Mouse (Mus musculus) midbrain, postnatal 0 days (tissue): ENCODE measurements around the gene Hist1h3e. TPM values are rescaled to one million over a fixed set of nuclear protein-coding genes. Genes with fewer than 3 reads are reported as not detected.
A peak's percentile ranks its signal among the peaks of the same experiment; 100 is the strongest.
"Not testable (repeated sequence)": the region's sequence is repeated elsewhere in the genome, so short reads cannot be mapped to it uniquely, and the experiment has no call there.

Experiments used
- ATAC-seq: fragments of 200-750 bp; cut with Nextera tagmentation; 2 replicates; pipeline ENCODE4 v1.8.0; 2017; ENCODE audit warnings: moderate number of reproducible peaks, mild to moderate bottlenecking, moderate TSS enrichment, moderate library complexity; ENCODE audit not compliant: low FRiP score
- DNase-seq: peaks from one replicate; pipeline ENCODE4 v3.0.0-alpha.2; 2015; ENCODE audit warnings: low spot score
- H3K27ac ChIP-seq: fragments of 300-500 bp; sonication (generic); 2 replicates; pipeline ENCODE4 v1.5.1; 2014; ENCODE audit warnings: low read depth, mild to moderate bottlenecking, low read length, mixed read lengths
- H3K27me3 ChIP-seq: fragments of 300-500 bp; sonication (generic); 2 replicates; pipeline ENCODE4 v1.6.1; 2014; ENCODE audit warnings: low read length, control low read depth, mixed read lengths; ENCODE audit not compliant: insufficient read depth
- H3K36me3 ChIP-seq: fragments of 300-500 bp; sonication (generic); 2 replicates; pipeline ENCODE4 v1.6.1; 2014; ENCODE audit warnings: low read length, control low read depth, mixed read lengths; ENCODE audit not compliant: insufficient read depth
- H3K4me1 ChIP-seq: fragments of 300-500 bp; sonication (generic); 2 replicates; pipeline ENCODE4 v1.6.1; 2014; ENCODE audit warnings: mild to moderate bottlenecking, control low read depth, antibody characterized with exemption, low read length, mixed read lengths; ENCODE audit not compliant: insufficient read depth
- H3K4me2 ChIP-seq: fragments of 300-500 bp; sonication (generic); 2 replicates; pipeline ENCODE4 v1.6.1; 2014; ENCODE audit warnings: low read depth, mild to moderate bottlenecking, low read length, mixed read lengths; ENCODE audit not compliant: poor library complexity, severe bottlenecking
- H3K4me3 ChIP-seq: fragments of 300-500 bp; sonication (generic); 2 replicates; pipeline ENCODE4 v1.5.1; 2014; ENCODE audit warnings: low read depth, mild to moderate bottlenecking, low read length, moderate library complexity
- H3K9ac ChIP-seq: fragments of 300-500 bp; sonication (generic); replicated peaks from 2 replicates; pipeline ENCODE4 v1.6.1; 2014; ENCODE audit warnings: mild to moderate bottlenecking, low read length, moderate library complexity, mixed read lengths; ENCODE audit not compliant: poor library complexity, severe bottlenecking
- H3K9me3 ChIP-seq: fragments of 300-500 bp; sonication (generic); 2 replicates; pipeline ENCODE4 v1.6.1; 2016; ENCODE audit warnings: low read length, control low read depth
- CTCF ChIP-seq: IDR thresholded peaks from 2 replicates; pipeline ENCODE4 v1.5.1; 2016; ENCODE audit warnings: antibody characterized with exemption, mild to moderate bottlenecking
- WGBS: fragments of 180-500 bp; shearing (Covaris S2); extraction: QIAGEN DNeasy Blood & Tissue Kit; methylation state at CpG from one replicate; pipeline ENCODE4 v1.1.7; 2014; 5-methylcytosine and 5-hydroxymethylcytosine counted together
- polyA plus RNA-seq: library from polyadenylated mRNA; unstranded; fragments of >200 nt; fragmentation: Nextera tagmentation; extraction: Ambion mirVana; gene quantifications from 2 replicates; pipeline ENCODE4 v1.2.1, GENCODE M21; 2015
- total RNA-seq: library from RNA; depleted of rRNA; stranded (reverse); fragments of >200 nt; gene quantifications from 2 replicates; pipeline ENCODE4 v1.2.3, GENCODE M21; 2014

The Hist1h3e gene
- total and polyA plus RNA-seq, 2 experiments from 2014 or later = 1.2 to 384 TPM

DNA sequence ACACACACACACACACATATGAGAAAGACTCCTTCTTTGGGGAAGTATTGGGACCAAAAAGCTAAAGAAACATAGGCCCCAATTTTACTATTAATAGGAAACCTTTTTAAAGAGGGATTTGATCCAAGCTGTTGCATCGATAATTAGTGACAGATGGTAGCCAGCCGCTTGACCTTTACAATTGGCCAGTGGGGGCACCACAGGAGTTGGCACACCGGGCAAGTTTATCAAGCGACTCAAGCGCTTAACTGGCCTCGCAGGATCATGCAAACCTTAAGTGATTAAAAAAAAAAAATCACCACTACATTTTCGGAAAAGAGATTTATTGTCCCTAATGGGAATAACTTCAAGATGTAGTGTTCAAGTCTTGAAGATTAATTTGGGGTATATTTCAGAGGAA is 30.4 kb upstream of the Hist1h3e start:
- H3K27ac ChIP-seq = no peak overlapping the region
- no peaks in the 10 kb centered on the region for H3K36me3 ChIP-seq
- H3K4me2 ChIP-seq = no peak overlapping the region
- no peaks in the 10 kb centered on the region for H3K9me3 ChIP-seq
- no peaks in the 10 kb centered on the region for H3K4me1 ChIP-seq
- ATAC-seq (no peak), DNase-seq (no peak)
- 88% methylated on average over 7 of the region's 7 CpGs for WGBS
- no peak for TF ChIP-seq CTCF
- H3K9ac ChIP-seq = no peak overlapping the region
- no peak overlapping the region for H3K4me3 ChIP-seq
- H3K27me3 ChIP-seq = no peaks in the 10 kb centered on the region

DNA sequence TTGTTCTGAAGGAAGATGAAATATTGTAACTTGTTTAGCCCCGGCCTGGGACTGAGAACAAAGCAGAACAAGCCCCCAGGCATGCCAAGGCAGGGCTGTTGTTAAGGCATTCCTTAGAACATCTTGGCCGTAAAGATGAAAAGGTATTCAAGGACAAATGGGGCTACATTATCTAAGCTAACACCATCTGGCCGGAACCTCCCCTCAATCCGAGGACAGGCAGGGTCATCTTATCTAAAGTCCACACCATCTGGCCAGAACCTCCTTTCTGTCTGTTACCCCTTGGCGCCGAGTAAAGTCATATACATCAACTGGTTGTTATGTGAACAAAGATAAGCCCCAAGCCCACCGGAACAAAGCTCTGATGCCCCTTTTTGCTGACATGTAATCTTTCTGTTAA is 29.7 kb upstream of the Hist1h3e start:
- ATAC-seq, DNase-seq, H3K4me1 ChIP-seq, H3K27ac ChIP-seq, H3K4me2 ChIP-seq, H3K36me3 ChIP-seq, H3K27me3 ChIP-seq, H3K9ac ChIP-seq, H3K9me3 ChIP-seq, H3K4me3 ChIP-seq: not testable (repeated sequence)
- WGBS = 94% methylated on average over 7 of the region's 7 CpGs

DNA sequence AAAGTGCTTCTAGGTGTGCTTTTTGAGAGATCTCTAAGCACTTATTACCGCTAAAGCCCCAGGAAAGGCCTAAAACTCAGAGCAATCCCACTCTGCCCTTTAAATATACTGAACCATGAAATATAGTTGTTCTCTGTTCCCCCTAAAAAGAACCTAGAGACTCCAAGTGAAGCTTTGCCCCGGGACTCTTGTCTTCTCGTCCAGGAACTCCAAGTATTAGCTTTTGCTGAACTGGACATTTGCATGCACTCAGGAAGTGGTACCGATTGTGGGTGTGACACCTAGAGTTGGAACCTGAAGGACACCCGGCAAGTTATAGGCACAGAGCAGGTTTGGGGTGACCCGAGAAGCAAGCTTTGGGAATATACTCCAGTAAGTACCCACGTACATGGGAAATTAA is 29.0 kb upstream of the Hist1h3e start:
- DNase-seq = no peak
- Histone ChIP-seq H3K36me3 (no peaks in the 10 kb centered on the region), H3K27me3 (no peaks in the 10 kb centered on the region), H3K4me3 (no peak overlapping the region), H3K27ac (no peak overlapping the region), H3K9ac (no peak overlapping the region), H3K9me3 (no peaks in the 10 kb centered on the region), H3K4me2 (no peak overlapping the region), H3K4me1 (no peaks in the 10 kb centered on the region)
- ATAC-seq = no peak
- TF ChIP-seq CTCF = no peak
- 93% methylated on average over 7 of the region's 7 CpGs for WGBS

DNA sequence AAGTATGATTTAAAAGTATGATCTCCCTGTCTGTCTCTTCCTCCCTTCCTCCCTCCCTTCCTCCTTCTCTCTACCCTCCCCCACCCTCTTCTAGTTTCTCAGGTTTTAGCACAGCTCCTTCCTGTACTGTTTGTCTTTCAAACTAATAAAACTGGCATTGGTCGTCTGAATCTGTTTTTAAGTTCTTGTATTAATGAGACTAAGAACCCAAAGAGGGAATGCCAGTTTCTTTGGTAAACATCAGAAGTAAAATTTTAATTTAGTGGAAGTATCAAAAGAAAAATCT is 24.7 kb upstream of the Hist1h3e start:
- H3K27me3 ChIP-seq = no peaks in the 10 kb centered on the region
- TF ChIP-seq CTCF = no peak
- WGBS = 3% methylated on average over 1 of the region's 1 CpGs
- H3K9me3 ChIP-seq = no peaks in the 10 kb centered on the region
- no peak overlapping the region for H3K27ac ChIP-seq
- H3K36me3 ChIP-seq = no peaks in the 10 kb centered on the region
- peak overlapping the region; percentile 85 for H3K4me2 ChIP-seq
- peak overlapping the region; percentile 47 for H3K4me3 ChIP-seq
- ATAC-seq (no peak), DNase-seq (no peak)
- H3K4me1 ChIP-seq = peaks cover 1% of the 10 kb centered on the region; the same call in 1 of the 2 replicates
- no peak overlapping the region; the same call in 1 of the 2 replicates for H3K9ac ChIP-seq

DNA sequence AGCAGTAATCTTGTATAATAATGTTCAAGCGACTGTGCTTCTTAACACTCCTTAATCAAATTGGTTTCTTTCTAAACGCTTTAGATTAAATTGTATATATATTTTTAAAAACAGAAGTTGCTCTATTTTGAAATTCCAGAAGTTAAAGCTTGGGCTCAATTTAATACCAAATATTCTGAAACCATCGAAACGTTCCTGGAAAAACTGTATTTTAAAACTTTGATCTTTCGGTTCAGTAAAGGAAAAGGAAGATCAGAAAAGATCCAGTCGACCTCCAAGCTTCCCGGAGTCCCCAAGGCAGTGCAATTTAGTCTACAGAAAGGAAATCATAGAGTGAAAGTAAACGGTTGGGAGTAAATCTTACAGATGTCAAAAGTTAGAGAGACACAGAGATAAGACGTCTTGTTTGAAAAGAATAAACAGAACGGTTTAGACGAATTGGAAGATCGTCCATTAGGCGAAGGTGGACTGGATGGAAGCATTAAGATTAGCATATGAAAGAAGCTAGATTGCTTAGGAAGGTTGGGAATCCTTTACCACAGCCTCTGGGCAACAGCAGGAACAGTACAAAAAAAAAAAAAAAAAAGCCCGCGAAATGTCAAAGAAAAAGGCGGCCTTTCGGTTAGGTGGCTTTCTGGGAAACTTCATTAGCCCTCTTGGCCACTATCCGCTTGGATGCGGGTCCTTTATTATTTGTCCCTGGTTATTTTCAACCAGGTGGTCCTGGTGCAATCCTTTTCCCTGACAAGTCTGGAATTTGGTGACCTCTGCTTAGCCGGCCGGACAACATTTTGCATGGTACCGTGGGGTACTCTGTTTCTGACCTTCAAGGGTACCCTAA is 24.1 kb upstream of the Hist1h3e start:
- H3K4me3 ChIP-seq = peak overlapping the region; percentile 47
- H3K9ac ChIP-seq = peak overlapping the region; percentile 19; the same call in 1 of the 2 replicates
- ATAC-seq (no peak), DNase-seq (no peak)
- peaks cover 3% of the 10 kb centered on the region; the same call in 1 of the 2 replicates for H3K4me1 ChIP-seq
- no peak for TF ChIP-seq CTCF
- no peaks in the 10 kb centered on the region for H3K27me3 ChIP-seq
- H3K9me3 ChIP-seq = no peaks in the 10 kb centered on the region
- H3K4me2 ChIP-seq = peak overlapping the region; percentile 85
- peak overlapping the region; percentile 63 for H3K27ac ChIP-seq
- no peaks in the 10 kb centered on the region for H3K36me3 ChIP-seq
- WGBS = 1% methylated on average over 22 of the region's 22 CpGs

DNA sequence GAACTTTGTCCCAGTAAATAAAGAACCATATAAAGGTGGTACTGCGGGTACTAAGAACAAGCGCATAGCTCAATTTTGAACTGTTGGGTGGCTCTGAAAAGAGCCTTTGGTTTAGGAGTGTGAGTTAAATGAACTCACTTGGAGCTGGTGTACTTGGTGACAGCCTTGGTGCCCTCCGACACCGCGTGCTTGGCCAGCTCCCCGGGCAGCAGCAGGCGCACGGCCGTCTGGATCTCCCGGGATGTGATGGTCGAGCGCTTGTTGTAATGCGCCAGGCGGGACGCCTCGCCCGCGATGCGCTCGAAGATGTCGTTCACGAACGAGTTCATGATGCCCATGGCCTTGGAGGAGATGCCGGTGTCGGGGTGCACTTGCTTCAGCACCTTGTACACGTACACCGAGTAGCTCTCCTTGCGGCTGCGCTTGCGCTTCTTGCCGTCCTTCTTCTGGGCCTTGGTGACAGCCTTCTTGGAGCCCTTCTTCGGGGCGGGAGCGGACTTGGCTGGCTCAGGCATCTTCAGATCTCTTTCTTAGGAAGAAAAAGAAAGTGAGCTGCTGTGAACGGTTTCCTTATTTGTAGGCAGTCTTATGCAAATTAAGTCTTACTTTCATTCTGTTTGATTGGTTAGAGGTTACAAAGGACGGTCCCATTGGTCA is 23.4 kb upstream of the Hist1h3e start:
- H3K9ac ChIP-seq = peak overlapping the region; percentile 64
- H3K27ac ChIP-seq = peak overlapping the region; percentile 79
- not testable (repeated sequence) for H3K27me3 ChIP-seq, H3K4me1 ChIP-seq, H3K9me3 ChIP-seq, H3K36me3 ChIP-seq
- peak overlapping the region; percentile 47 for H3K4me3 ChIP-seq
- DNase-seq = peak; percentile 94
- peak; percentile 89 for ATAC-seq
- WGBS = under 1% methylated on average over 17 of the region's 36 CpGs
- H3K4me2 ChIP-seq = peak overlapping the region; percentile 85
